Mouse (Mus musculus) spleen, adult 18-20 months (tissue): ENCODE data around the gene Atp5h.
"Not testable (repeated sequence)": the region's sequence is repeated elsewhere in the genome, so short reads cannot be mapped to it uniquely, and the experiment has no call there.

Experiments used
- DNase-seq, 2 experiments: peaks; one replicate each; pipeline ENCODE4 v3.0.0; 2022; ENCODE audit warnings: mixed read lengths in 2 of 2

Atp5h gene

DNA sequence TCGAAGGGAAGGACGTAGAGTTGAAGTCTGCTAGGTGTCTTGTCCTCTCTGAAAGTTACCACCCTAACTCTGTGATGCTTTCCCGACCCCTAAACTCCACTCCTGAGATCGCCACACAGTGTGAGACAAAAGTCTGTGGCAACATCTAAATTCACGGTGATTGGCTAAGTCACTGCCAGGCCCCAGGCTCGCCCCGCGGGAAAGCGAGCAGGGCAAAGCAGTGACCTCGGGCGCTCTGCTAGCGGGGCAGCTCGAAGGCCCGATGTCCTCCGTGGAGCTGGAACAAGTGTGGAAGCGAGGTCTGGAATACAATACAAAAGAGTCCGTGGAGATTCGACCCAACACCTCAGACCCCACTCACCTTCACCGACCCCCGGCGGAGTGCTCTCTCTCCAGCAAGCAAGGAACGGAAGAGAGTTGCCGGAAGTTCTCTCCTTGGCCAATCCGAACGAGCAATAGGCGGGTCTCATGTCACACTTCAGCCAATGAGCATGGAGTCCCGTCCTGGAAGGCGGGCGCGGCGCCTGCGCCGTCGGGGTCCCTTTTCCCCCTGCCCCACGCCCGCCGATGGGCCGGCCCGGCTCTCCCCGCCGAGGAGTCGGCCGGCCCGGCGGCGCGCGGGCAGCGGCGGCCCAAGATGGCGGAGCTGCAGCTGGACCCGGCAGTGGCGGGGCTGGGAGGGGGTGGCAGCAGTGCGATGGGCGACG lies at the start of gene Atp5h, which contains the start of gene Kctd2:
TSS of gene Atp5h (minus strand) at position 432 of the 707 bp plus-strand sequence.
TSS of gene Kctd2 (plus strand) at position 598 of the 707 bp plus-strand sequence.
- peak; percentile 88 to 89 for DNase-seq

DNA sequence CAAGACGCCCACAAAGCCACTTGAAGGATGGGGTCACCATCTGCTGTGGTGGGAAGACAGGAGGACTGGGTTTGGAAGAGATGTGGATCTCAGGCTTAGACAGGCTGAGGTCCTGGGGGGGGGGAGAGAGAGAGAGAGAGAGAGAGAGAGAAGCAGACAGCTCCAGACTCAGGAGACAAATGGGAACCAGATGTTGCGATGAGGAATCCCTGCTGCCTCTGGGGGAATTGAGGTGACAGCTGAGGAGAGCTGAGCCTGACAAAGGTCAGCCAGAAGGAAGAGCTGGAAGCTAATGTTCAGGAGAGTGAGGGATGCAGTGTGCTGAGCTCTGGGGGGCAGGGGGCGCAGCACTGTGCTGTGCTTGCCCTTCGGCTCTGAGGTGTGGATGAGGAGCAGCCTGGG lies 47.5 kb upstream of the Atp5h start:
- no peak for DNase-seq

DNA sequence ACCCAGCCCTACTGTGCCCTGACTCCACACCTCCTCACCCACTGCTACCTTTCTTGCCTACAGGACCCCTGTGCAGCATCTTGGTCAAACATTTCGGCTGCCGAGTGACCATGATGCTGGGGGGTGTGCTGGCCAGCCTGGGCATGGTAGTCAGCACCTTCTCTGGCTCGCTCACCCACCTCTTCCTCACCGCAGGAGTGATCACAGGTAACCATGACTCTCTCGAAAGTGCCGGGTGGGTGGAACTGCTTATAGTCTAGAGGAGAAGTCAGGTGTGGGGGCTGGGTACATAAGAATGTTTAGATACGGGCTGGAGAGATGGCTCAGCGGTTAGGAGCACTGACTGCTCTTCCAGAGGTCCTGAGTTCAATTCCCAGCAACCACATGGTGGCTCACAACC lies 45.1 kb upstream of the Atp5h start:
- no peak for DNase-seq

DNA sequence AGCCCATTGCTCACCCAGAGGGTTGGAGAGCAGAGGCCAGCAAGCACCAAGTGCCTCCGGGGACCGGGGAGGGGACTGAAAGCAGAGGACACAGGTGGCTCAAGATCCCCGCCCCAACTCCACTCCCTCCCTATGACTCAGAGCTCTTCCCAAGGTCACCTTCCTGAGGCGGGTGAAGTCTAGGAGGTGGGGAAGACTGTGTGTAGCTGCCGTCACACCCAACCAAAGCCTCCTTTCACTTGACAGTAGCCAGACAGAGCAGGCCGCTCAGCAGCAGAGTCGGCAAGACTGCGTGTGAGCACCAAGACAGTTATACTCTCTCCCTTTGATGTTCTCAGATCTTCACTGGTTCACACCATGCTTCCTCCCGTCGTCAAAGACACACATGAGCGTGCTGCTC lies 43.6 kb upstream of the Atp5h start:
- DNase-seq = no peak

DNA sequence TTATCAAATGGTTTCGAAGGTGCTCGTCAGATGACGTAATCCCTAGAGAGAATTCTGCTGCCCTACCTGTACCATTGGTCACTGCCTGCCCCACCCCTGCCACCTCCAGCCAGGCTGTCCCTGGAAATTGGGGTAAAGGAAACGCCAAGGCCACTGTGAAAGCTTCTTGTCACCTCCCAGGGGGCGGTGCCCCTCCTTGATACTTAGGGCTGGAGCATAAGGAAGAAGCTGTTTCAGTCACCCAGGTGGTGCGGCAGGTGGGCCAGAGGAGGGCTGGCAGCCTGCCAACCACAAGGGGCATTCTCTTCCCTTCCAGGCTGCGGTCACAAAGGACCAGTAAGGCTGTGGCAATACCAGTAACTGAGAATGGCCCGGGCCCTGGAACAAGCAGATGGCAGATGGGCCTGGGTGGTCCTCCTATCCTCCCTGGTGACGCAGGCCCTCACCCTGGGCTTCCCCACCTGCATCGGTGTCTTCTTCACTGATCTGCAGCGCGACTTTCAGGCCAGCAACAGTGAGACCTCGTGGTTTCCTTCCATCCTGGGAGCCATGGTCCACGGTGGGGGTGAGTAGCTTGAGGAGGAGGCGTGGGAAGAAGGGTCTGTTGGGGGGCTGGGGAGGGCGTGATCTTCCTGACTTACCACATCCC lies 42.6 kb upstream of the Atp5h start, which contains the start of gene Slc16a5:
TSS of gene Slc16a5 (plus strand) at position 232 of the 649 bp plus-strand sequence.
- no peak for DNase-seq

DNA sequence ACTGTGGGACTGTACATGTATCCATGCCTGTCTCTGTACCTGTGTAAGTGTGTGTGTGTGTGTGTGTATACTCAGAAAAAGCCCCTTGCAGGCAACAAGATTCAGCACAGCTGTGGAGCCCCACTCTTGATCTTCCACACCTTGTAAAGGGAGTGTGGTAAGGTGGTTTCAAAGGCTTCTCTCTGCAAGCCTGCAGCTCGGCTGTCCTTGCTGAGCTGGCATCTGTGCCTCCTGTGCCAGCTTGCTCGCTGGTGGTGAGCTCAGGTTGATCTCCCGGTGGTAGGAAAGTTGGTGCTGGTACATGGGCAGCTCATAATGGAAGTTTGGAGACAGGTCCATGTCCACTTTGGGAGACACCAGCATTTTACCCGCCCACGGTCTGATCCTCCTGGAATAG lies 42.1 kb upstream of the Atp5h start:
- no peak for DNase-seq

DNA sequence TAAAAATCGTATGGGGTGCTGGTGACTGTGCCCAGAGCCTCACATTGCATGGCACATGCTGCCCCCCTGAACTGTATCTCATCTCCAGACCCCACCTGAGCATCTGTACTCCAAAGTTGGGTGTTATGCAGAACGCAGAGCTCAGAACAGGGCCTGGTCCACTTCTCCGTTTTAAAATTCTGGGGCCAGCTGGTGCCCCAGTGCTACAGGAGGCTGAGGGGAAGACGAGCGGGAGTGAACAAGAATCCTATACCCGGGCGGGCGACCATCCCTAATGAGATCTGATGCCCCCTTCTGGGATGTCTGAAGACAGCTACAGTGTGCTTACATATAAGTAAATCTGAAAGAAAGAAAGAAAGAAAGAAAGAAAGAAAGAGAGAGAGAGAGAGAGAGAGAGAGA lies 41.2 kb upstream of the Atp5h start:
- DNase-seq = no peak

DNA sequence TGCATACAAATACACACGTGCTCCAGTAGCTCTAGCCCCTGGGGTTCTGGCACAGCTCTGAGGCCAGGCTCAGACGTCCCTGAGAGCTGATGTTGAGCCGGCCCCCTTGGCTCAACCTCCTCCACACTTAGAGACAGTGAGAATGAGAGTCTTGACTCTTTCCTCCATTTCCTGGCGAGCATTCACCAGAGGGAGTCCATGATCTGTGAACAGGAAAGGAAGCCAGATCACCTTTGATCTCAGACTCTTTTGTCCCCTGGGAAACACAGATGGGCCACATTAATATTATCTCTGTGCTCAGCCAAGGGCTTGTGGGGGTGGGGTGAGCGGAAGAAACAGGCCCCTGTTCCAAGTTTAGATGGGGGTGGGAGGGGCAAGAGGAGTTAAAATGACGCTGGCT lies 37.6 kb upstream of the Atp5h start:
- DNase-seq = no peak

DNA sequence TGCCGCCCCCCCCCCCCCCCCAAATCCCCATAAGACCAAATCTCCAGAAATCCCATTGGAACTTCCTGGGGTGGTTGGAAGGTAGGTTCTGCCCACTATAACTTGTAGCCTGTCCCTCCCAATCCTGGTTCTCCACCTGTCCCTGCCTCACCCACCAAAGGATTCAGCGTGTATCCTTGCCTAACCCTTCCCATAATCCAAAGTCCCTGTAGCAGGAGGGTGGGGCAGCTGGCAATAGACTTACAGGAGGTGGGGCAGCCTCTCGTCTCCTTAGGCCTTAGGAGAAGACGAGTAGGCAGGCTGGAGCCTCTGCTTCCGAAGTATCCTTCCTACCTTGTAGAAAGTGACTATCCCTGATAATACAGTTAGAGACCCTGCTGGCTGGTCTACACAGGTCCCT lies 36.4 kb upstream of the Atp5h start:
- no peak for DNase-seq

DNA sequence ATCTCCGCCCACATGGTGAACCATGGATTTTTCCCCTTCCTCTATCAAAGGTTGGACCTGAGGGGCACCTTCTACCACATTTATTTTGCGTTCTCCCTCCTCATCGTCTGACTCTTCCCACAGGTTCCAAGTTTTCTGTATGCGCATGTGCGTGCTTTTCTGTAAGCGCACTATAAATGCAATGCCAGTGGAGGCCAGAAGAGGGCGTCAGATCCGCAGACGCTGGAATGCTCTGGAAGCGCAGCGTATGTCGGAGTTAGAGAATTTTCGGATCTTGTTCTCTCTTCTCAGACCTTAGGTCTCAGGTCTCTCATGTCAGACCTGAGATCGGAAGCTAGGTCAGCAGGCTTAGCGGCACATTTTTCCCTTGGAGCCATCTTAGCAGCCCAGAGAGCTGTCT lies 35.9 kb upstream of the Atp5h start:
- no peak for DNase-seq

DNA sequence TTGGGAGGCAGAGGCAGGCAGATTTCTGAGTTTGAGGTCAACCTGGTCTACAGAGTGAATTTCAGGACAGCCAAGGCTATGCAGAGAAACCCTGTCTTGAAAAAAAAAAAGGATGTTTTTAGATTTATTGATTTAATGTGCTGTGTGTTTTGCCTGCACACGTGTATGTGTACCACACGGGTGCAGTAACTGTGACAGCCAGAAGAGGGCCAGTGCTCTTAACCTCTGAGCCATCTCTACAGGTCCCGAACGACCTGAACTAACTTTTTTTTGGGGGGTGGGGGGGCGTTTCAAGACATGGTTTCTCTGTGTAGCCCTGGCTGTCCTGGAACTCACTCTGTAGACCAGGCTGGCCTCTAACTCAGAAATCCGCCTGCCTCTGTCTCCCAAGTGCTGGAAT lies 35.1 kb upstream of the Atp5h start:
- not testable (repeated sequence) for DNase-seq

DNA sequence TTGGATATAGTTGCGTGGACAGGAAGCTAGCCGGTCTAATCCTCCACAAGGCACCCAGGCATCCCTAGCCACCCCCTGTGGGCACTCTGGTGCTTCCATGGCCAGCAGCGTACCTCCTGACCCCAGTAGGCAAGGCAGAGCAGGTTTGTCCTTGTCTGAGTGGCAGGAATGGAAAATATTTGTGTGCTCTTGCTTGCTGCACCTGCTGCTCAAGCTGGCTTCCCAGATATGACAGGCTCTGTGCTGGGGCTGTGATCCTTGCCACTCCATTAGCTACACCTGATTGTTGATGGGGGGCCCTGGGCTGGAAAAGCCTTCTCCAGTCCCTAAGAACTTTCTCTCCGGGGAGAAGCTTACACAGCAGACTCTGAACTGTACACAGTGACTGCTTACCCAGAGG lies 33.5 kb upstream of the Atp5h start:
- DNase-seq = no peak

DNA sequence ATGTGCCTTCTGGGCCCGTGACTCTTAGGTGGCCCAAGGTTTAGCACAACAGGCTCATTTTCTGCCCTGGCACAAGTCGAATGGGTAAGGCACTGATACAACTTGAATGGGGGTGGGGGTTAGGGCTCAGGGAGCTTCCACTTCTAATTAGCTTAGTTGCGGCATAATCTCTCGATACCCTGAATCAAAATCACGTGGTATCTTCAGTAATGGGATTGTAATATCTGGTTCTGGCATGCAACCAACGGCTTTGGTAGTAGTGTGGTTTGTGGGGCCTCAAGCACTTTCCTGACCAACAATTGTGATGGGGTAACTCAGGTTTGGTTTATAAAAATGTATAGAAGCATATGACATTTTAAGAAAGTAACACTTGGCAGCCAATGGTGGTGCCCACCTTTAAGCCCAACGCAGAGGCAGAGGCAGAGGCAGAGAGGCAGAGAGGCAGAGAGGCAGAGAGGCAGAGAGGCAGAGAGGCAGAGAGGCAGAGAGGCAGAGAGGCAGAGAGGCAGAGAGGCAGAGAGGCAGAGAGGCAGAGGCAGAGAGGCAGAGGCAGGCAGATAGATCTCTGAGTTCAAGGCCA lies 32.6 kb upstream of the Atp5h start:
- DNase-seq = no peak

DNA sequence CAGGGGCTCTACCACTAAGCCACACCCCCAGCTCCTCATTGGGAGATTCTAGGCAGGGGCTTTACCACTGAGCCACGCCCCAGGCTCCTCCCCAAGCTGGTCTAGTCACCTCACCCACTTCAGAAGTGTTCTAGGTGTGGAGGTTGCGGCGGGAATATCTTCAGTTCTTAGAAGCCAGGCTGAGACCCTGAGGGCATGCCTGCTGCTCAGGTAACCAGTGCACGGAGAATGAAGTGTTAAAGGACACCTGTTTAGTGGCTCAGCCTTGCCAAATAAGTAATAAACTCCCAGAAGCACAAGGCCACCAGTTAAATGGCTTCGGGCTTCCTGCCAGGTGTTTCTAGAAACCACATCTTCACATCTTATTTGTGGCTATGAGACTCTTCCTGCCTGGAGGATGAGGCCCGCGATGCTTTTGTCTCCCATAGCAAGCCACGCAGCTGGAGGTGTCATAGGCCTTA lies 32.0 kb upstream of the Atp5h start:
- DNase-seq = no peak

DNA sequence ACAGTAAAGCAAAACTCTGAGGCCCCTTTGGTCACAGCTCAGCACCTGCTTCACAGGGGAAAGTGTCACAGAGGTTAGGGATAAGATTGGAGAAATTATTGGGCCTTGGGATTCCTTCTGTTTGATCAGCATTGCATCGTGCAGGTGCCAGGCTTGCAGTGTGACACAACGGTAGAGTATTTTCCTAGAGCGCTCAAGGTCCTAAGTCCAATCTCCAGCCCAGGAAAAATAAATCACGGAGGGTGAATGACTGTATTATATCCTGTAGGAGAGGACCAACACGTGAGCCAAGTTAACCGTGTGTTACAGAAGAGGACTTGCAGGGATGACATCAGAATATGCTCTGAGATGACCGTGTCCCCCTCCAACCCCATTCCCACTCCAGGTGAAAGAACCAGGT lies 30.4 kb upstream of the Atp5h start:
- no peak for DNase-seq

DNA sequence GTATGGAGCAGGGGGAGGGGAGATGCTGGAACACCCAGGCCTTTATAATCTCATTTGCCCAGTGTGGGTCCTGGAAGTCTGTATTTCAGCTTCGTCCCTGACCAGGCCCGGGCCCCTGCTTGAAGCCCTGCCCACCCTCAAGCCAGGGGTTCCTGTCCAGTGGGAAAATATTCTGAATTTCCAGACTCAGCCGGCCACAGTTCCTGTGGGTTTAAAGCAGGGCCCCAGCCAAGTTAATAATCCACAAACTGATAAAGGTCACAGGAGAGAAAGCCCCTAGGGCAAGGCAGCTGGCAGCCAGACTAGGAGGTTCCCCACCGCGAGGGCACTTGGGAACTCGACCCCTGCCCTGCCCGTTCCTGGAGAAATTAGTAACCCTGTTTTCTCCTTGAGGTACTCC lies 29.2 kb upstream of the Atp5h start:
- no peak for DNase-seq

DNA sequence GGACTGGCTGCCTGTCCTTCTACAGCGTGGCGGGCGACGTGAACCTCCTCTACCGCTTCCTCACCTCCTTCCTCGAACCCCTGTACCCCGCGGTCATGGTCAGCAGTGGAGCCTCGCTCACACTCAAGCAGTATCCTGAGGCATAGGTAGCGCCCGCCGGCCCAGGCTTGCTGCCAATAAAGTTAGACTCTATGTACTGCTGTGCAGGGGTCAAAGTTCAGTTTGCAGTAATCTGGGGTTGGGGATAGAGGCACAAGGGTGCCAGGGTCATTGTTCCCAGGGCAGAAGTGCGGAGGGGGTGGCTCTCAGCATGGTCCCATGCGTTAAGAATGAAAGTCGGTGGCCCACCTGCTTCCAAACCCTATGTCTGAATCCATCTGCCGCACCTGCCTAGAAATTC lies 28.3 kb upstream of the Atp5h start:
- no peak for DNase-seq

DNA sequence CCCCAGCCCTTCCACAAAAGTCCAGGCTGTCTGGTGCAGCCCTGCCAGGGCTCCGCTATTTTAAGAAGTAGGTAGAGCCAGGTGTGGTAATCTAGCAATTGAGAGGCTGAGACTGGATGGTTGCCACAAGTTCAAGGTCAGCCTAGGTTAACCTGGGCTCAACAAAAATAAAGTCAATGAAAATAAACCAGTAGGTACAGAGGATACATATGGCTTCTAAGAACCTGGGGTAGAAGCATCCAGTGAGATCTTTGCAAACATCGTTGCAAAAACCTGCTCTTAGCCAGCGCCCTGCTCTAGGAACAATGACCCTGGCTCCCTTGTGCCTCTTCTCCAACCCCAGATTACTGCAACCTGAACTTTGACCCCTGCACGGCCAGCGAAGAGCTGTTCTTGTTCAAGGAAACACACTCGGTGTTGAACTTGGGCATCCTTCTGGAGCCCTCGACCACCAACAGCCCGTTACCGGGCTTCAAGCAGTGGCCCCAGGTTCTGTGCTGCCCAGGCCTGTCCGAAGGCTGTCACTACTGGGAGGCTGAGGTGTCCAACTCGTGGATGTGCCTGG lies 27.6 kb upstream of the Atp5h start:
- no peak for DNase-seq

DNA sequence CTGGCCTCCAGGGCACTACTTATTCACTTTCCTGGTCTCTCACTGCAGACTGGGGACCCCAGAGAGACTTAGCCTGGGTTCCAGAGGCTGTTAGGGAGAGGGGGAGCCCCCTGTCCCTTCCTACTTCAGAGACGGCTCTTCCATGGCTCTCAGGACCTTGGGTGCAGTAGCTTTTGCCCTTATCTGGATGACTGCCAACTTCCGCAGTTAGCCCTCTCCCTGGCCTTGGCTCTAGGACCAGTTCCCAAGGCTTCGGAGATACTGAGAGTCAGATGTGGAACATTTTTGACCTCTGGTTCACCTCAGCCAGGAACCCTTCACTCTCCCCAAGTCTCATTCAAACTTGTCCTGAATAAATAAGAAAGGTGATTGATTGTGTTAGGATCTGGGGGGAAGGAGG lies 27.1 kb upstream of the Atp5h start:
- DNase-seq = no peak

DNA sequence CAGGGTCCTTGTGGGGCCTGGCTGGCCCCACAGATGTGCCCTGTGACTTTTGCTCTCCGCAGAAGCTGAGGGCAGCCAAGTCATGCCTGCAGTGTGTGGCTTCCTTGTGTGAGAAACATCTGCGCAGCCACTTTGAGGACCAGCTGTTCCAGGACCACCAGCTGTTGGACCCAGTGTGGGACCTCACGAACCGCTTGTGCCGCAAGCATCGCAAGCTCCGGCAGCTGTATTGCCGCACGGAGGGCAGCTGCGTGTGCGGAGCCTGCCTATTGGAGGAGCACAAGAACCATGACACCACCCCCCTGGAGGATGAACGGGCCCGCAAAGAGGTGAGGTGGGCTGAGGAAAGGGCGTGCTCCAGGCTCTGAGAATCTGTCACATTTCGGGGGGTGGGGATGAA lies 21.7 kb upstream of the Atp5h start:
- DNase-seq = no peak

DNA sequence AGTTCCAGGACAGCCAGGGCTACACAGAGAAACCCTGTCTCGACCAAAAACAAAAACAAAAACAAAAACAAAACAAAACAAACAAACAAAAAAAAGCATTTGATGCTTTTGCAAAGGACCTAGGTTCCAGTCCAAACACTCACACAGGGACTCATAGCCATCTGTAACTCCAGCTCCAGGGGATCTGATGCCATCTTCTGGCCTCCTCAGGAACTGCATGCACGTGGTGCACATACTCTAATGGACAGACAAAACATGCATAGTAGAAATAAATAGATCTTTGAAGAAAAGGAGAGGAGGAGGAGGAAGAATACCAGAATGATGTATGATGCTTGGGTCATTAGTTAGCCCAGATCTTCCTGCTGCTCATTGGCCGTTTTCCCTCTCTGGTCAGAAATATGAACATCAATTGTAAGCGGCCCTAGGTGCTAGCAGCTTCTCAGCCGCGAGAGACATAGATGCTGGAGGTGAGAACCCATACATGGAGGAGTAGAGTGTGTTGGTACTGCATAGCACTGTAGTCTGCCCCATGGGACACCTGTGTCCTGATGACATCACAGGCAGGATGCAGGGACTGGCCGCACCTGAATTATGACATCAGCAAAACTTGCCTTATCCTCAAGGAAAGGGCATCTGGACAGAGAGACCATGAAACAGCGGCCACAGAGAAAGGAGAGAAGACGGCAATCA lies 20.3 kb upstream of the Atp5h start, which contains the start of gene Trim80:
TSS of gene Trim80 (plus strand) at position 640 of the 690 bp plus-strand sequence.
- DNase-seq = no peak

DNA sequence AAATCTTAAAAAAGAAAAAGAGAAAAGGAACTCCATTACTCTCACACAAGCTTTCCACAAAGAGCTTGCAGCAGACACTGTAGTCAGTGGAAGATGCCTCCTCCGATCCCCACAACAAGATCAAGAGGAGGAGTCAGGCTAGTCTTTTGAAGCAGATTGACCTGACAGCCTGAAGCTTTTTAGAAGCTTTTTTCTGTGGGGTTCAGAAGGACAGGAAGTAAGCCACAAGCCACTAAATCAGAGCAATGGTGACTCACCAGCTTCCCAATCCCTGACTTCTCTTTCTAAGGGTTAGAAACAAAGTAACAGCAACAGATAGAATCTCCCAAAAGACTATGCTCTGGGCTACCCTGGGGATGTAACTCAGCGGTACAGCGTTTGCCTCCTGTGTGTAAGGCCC lies 19.6 kb upstream of the Atp5h start:
- no peak for DNase-seq

DNA sequence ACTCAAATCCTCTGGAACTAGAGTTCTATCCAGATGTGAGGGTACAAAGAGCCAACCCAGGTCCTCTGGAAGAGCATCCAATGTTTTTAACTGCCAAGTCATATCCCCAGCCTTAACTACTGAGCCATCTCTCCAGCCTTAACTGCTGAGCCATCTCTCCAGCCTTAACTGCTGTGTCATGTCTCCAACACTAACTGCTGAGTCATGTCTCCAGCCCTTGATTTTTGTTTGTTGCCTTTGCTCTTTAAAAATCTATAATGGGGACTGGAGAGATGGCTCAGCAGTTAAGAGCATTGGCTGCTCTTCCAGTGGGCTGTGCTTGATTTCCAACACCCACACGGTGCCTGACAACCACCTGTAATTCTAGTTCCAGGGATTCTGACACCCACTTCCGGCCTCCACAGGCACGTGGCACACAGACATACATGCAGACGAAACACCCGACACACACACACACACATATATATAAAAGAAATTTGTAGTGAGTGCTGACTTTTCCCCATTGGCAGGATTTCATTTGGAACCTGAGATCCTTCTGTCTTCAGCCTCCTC lies 17.9 kb upstream of the Atp5h start:
- DNase-seq = no peak
